Mouse (Mus musculus) kidney, embryonic 14.5 days (tissue): ENCODE results near the gene Dnajc22. TPM values are rescaled to one million over a fixed set of nuclear protein-coding genes. Genes with fewer than 3 reads are reported as not detected.
"Not testable (repeated sequence)": the region's sequence is repeated elsewhere in the genome, so short reads cannot be mapped to it uniquely, and the experiment has no call there.

Experiments used
- ATAC-seq: fragments of 200-750 bp; cut with Nextera tagmentation; 2 replicates; pipeline ENCODE4 v1.8.0; 2017; ENCODE audit warnings: moderate number of reproducible peaks, mild to moderate bottlenecking, moderate TSS enrichment, moderate library complexity; ENCODE audit not compliant: low FRiP score, low TSS enrichment
- H3K27ac ChIP-seq: fragments of 300-500 bp; sonication (generic); 2 replicates; pipeline ENCODE4 v1.5.1; 2014; ENCODE audit warnings: low read depth, mild to moderate bottlenecking, low read length, moderate library complexity, mixed read lengths
- H3K27me3 ChIP-seq: fragments of 300-500 bp; sonication (generic); 2 replicates; pipeline ENCODE4 v1.6.1; 2014; ENCODE audit warnings: mild to moderate bottlenecking, low read length; ENCODE audit not compliant: control insufficient read depth, insufficient read depth
- H3K36me3 ChIP-seq: fragments of 300-500 bp; sonication (generic); 2 replicates; pipeline ENCODE4 v1.6.1; 2014; ENCODE audit warnings: low read length, mixed read lengths; ENCODE audit not compliant: control insufficient read depth, insufficient read depth
- H3K4me1 ChIP-seq: fragments of 300-500 bp; sonication (generic); 2 replicates; pipeline ENCODE4 v1.6.1; 2014; ENCODE audit warnings: low read length, mixed read lengths; ENCODE audit not compliant: control insufficient read depth, insufficient read depth
- H3K4me2 ChIP-seq: fragments of 300-500 bp; sonication (generic); replicated peaks from 2 replicates; pipeline ENCODE4 v1.6.1; 2014; ENCODE audit warnings: low read depth, mild to moderate bottlenecking, low read length
- H3K4me3 ChIP-seq: fragments of 300-500 bp; sonication (generic); 2 replicates; pipeline ENCODE4 v1.5.1; 2014; ENCODE audit warnings: mild to moderate bottlenecking, low read length
- H3K9ac ChIP-seq: fragments of 300-500 bp; sonication (generic); 2 replicates; pipeline ENCODE4 v1.6.1; 2014; ENCODE audit warnings: low read depth, mild to moderate bottlenecking, low read length, moderate library complexity
- H3K9me3 ChIP-seq: fragments of 300-500 bp; sonication (generic); 2 replicates; pipeline ENCODE4 v1.6.1; 2016; ENCODE audit warnings: low read length; ENCODE audit not compliant: control insufficient read depth
- WGBS: fragments of 180-500 bp; shearing (Covaris S2); extraction: QIAGEN DNeasy Blood & Tissue Kit; methylation state at CpG from one replicate; pipeline ENCODE4 v1.1.7; 2014; 5-methylcytosine and 5-hydroxymethylcytosine counted together
- polyA plus RNA-seq: library from polyadenylated mRNA; unstranded; fragments of >200 nt; fragmentation: Nextera tagmentation; extraction: Ambion mirVana; gene quantifications from 2 replicates; pipeline ENCODE4 v1.2.1, GENCODE M21; 2014

The Dnajc22 gene
- polyA plus RNA-seq, 1 experiment from 2014 or later = 7.1 TPM

- H3K27me3 ChIP-seq = no peaks in the 10 kb centered on the region
- no peaks in the 10 kb centered on the region for H3K9me3 ChIP-seq
- no peak overlapping the region for H3K4me2 ChIP-seq
- WGBS = 90% methylated on average over 1 of the region's 1 CpGs
- no peak for ATAC-seq
- no peak overlapping the region for H3K4me3 ChIP-seq
- peaks cover 15% of the 10 kb centered on the region for H3K4me1 ChIP-seq
- H3K9ac ChIP-seq = no peak overlapping the region
- H3K36me3 ChIP-seq = peaks cover 3% of the 10 kb centered on the region
- no peak overlapping the region for H3K27ac ChIP-seq
These were observed 21.0 kb upstream of the Dnajc22 start for GRCm38 (mm10) chr15:99071988-99072387.

- WGBS = 18% methylated on average over 9 of the region's 9 CpGs
These were observed 18.9 kb upstream of the Dnajc22 start, which contains the start of gene Troap for GRCm38 (mm10) chr15:99074019-99074599. TSS of gene Troap (plus strand) at chr15:99074575.

GRCm38 (mm10) chr15:99074600-99075333 lies 18.2 kb upstream of the Dnajc22 start:
- Histone ChIP-seq H3K4me1 (peaks cover 15% of the 10 kb centered on the region), H3K27me3 (no peaks in the 10 kb centered on the region), H3K4me2 (peak overlapping the region; percentile 79), H3K4me3 (peak overlapping the region; percentile 64), H3K36me3 (peaks cover 20% of the 10 kb centered on the region), H3K27ac (peak overlapping the region; percentile 98), H3K9ac (peak overlapping the region; percentile 74), H3K9me3 (no peaks in the 10 kb centered on the region)
- WGBS = under 1% methylated on average over 44 of the region's 44 CpGs
- ATAC-seq = peak; percentile 98

More at GRCm38 (mm10) chr15:99074019-99074599, 18.9 kb upstream of the Dnajc22 start, which contains the start of gene Troap:
- H3K4me2 ChIP-seq = peak within 1 kb of the TSS; percentile 79
- peak; percentile 40 for ATAC-seq
- peak within 1 kb of the TSS; percentile 98 for H3K27ac ChIP-seq
- H3K9me3 ChIP-seq = no peaks in the 10 kb centered on the region
- H3K4me3 ChIP-seq = peak within 1 kb of the TSS; percentile 64
- H3K9ac ChIP-seq = peak within 1 kb of the TSS; percentile 74
- H3K27me3 ChIP-seq = no peaks in the 10 kb centered on the region
- H3K4me1 ChIP-seq = peaks cover 15% of the 10 kb centered on the region
- peaks cover 20% of the 10 kb centered on the region for H3K36me3 ChIP-seq

- H3K9me3 ChIP-seq, H3K27me3 ChIP-seq, H3K27ac ChIP-seq, H3K4me3 ChIP-seq, H3K9ac ChIP-seq, ATAC-seq: not testable (repeated sequence)
- peaks cover 15% of the 10 kb centered on the region for H3K4me1 ChIP-seq
- 99% methylated on average over 3 of the region's 3 CpGs for WGBS
- H3K4me2 ChIP-seq = peak overlapping the region; percentile 79
- peaks cover 30% of the 10 kb centered on the region for H3K36me3 ChIP-seq
These were observed 17.0 kb upstream of the Dnajc22 start for GRCm38 (mm10) chr15:99076011-99076410.

- H3K36me3 ChIP-seq = peaks cover 51% of the 10 kb centered on the region
- H3K9me3 ChIP-seq = no peaks in the 10 kb centered on the region
- no peaks in the 10 kb centered on the region for H3K27me3 ChIP-seq
- H3K4me3 ChIP-seq = no peak overlapping the region
- WGBS = 82% methylated on average over 15 of the region's 15 CpGs
- H3K4me2 ChIP-seq = no peak overlapping the region
- no peak overlapping the region for H3K9ac ChIP-seq
- peaks cover 15% of the 10 kb centered on the region for H3K4me1 ChIP-seq
- no peak overlapping the region for H3K27ac ChIP-seq
- ATAC-seq = no peak
These were observed 14.6 kb upstream of the Dnajc22 start for GRCm38 (mm10) chr15:99078181-99078910.

- no peak overlapping the region for H3K9ac ChIP-seq
- H3K4me1 ChIP-seq = 0 out of 2 replicates have a peak, but pooled peaks cover 9% of the 10 kb centered on the region
- ATAC-seq = no peak
- 87% methylated on average over 3 of the region's 3 CpGs for WGBS
- H3K4me3 ChIP-seq = no peak overlapping the region
- H3K27me3 ChIP-seq = peaks cover 11% of the 10 kb centered on the region
- H3K36me3 ChIP-seq = peaks cover 52% of the 10 kb centered on the region
- no peak overlapping the region for H3K4me2 ChIP-seq
- no peaks in the 10 kb centered on the region for H3K9me3 ChIP-seq
- no peak overlapping the region for H3K27ac ChIP-seq
These were observed 13.2 kb upstream of the Dnajc22 start for GRCm38 (mm10) chr15:99079804-99080203.

GRCm38 (mm10) chr15:99082322-99082721 lies 10.6 kb upstream of the Dnajc22 start:
- H3K36me3 ChIP-seq = peaks cover 46% of the 10 kb centered on the region

GRCm38 (mm10) chr15:99082840-99083239 lies 10.1 kb upstream of the Dnajc22 start:
- H3K4me1 ChIP-seq = no peaks in the 10 kb centered on the region
- ATAC-seq = no peak
- H3K27ac ChIP-seq = no peak overlapping the region
- H3K36me3 ChIP-seq = peaks cover 40% of the 10 kb centered on the region
- H3K9ac ChIP-seq = no peak overlapping the region
- no peak overlapping the region for H3K4me2 ChIP-seq
- 93% methylated on average over 16 of the region's 16 CpGs for WGBS
- H3K27me3 ChIP-seq = peaks cover 41% of the 10 kb centered on the region
- H3K9me3 ChIP-seq = no peaks in the 10 kb centered on the region
- no peak overlapping the region for H3K4me3 ChIP-seq

More at GRCm38 (mm10) chr15:99082322-99082721, 10.6 kb upstream of the Dnajc22 start:
- no peak for ATAC-seq
- 96% methylated on average over 12 of the region's 12 CpGs for WGBS
- H3K4me2 ChIP-seq = no peak overlapping the region
- no peak overlapping the region for H3K27ac ChIP-seq
- H3K27me3 ChIP-seq = peaks cover 36% of the 10 kb centered on the region
- no peak overlapping the region for H3K4me3 ChIP-seq
- H3K9me3 ChIP-seq = no peaks in the 10 kb centered on the region
- H3K9ac ChIP-seq = no peak overlapping the region
- no peaks in the 10 kb centered on the region for H3K4me1 ChIP-seq
